Mouse (Mus musculus): ENCODE data around the gene Nckap5. TPM values are rescaled to one million over a fixed set of nuclear protein-coding genes. Genes with fewer than 3 reads are reported as not detected.

Gene Nckap5
- polyA plus RNA-seq, 2 experiments = 0.31 to 1.3 TPM

DNA sequence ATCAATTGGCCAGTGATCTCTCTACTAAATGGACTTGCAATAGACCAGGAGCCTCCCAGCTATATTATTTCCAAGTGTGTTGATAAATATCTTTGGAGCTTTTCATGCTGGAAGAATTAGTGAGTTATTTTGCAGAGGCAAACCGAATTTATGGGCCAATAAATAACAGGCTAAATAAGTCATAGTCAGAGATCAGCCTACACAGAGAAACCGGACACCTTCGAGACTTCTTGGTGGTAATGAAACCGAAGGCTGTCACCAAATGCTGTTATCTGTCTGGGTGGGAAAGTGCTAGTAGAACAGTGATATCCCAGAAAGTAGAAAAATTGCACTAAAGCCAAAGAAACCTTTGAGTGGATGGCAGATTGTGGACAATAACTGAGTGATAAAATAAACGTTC, 213.6 kb downstream of the Nckap5 start:
- TF ChIP-seq CTCF (IDR thresholded peaks at IDR 0.05; ENCODE audit: low read depth) = no peak
- TF ChIP-seq EP300 (IDR thresholded peaks at IDR 0.05; ENCODE audit: low read depth) = no peak
- Histone ChIP-seq H3K4me1 (replicated peaks; ENCODE audit: control insufficient read depth in 2 of 2, insufficient read depth in 2 of 2, low read length in 1 of 2) (peaks cover 0 to 21% of the 10 kb centered on the region in 2 experiments; a peak in 2 of 4 replicates), H3K27me3 (ENCODE audit: control insufficient read depth, insufficient read depth, low read length) (no peaks in the 10 kb centered on the region), H3K9me3 (ENCODE audit: control insufficient read depth, low read length) (no peaks in the 10 kb centered on the region), H3K9ac (replicated peaks) (no peak overlapping the region), H3K27ac (no peak overlapping the region), H3K4me2 (ENCODE audit: low read depth) (peak overlapping the region; percentile 36), H3K36me3 (replicated peaks; ENCODE audit: control insufficient read depth, insufficient read depth, low read depth) (no peaks in the 10 kb centered on the region), H3K4me3 (ENCODE audit: insufficient read depth in 1 of 2, low read depth in 2 of 2, low read length in 2 of 2) (no peak overlapping the region)
- ATAC-seq (ENCODE audit: insufficient read depth) (peak; percentile 28; the same call in 1 of the 2 replicates), DNase-seq (ENCODE audit: low read depth in 3 of 3, low spot score in 3 of 3) (no peak)
- WGBS (ENCODE audit: insufficient replicate concordance) = 29% methylated on average over 5 of the region's 5 CpGs

DNA sequence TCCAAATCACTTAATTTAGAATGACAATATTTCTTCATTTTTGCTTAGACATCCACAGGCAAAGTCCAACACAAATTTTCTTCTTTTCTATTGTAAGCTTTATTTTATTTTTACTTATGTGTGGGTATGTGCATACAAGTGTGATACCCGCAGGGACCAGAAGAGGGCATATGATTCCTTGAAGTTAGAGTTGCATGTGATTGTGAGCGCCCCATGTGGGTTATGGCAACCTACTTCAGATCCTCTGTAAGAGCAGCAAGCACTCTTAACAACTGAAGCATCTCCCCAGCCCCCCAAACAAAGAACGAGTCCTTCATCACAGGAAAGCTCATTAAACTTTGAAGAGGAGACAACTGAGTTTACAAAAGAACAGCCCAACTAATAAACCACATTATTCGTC, 217.7 kb downstream of the Nckap5 start:
- 59% methylated on average over 4 of the region's 4 CpGs for WGBS (ENCODE audit: insufficient replicate concordance)
- TF ChIP-seq CTCF (IDR thresholded peaks at IDR 0.05; ENCODE audit: low read depth) (peak; percentile 13; the same call in 1 of the 2 replicates), EP300 (IDR thresholded peaks at IDR 0.05; ENCODE audit: low read depth) (no peak)
- ATAC-seq (ENCODE audit: insufficient read depth) = no peak

DNA sequence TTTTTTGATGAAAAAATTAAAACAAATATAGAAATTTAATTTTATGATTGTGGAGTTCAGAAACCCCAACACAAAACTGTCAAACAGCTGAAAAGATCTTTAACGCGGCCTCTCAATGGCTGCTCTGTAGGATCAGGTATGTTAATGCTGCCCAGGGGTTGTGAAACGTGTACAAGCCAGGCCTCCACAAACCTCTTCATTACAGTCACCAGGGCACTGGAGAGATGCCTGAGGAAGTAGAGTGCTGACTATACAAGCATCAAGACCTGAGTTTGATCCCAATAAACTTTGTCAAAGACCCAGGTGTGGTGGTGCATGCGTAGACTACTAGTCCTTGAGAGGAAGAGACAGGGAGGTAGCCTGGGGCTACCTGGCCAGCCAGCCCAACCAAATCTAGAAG, 222.0 kb downstream of the Nckap5 start:
- no peaks in the 10 kb centered on the region for H3K36me3 ChIP-seq (replicated peaks; ENCODE audit: control insufficient read depth, insufficient read depth, low read depth)
- H3K27me3 ChIP-seq (ENCODE audit: control insufficient read depth, insufficient read depth, low read length) = no peaks in the 10 kb centered on the region
- ATAC-seq (ENCODE audit: insufficient read depth) (no peak), DNase-seq (ENCODE audit: low read depth in 3 of 3, low spot score in 3 of 3) (no peak)
- H3K9me3 ChIP-seq (ENCODE audit: control insufficient read depth, low read length) = no peaks in the 10 kb centered on the region
- TF ChIP-seq EP300 (IDR thresholded peaks at IDR 0.05; ENCODE audit: low read depth) = no peak
- no peak for TF ChIP-seq CTCF (IDR thresholded peaks at IDR 0.05; ENCODE audit: low read depth)
- no peaks in the 10 kb centered on the region; a peak in 1 of 4 replicates for H3K4me1 ChIP-seq (replicated peaks; ENCODE audit: control insufficient read depth in 2 of 2, insufficient read depth in 2 of 2, low read length in 1 of 2)
- no peak overlapping the region for H3K4me3 ChIP-seq (ENCODE audit: insufficient read depth in 1 of 2, low read depth in 2 of 2, low read length in 2 of 2)
- no peak overlapping the region for H3K4me2 ChIP-seq (ENCODE audit: low read depth)
- H3K27ac ChIP-seq = no peak overlapping the region
- 66% methylated on average over 4 of the region's 4 CpGs for WGBS (ENCODE audit: insufficient replicate concordance)
- H3K9ac ChIP-seq (replicated peaks) = no peak overlapping the region

More for the DNA sequence above, 217.7 kb downstream of the Nckap5 start:
- H3K4me1 ChIP-seq (replicated peaks; ENCODE audit: control insufficient read depth in 2 of 2, insufficient read depth in 2 of 2, low read length in 1 of 2) = peaks cover 0 to 12% of the 10 kb centered on the region in 2 experiments; a peak in 2 of 4 replicates
- no peaks in the 10 kb centered on the region for H3K9me3 ChIP-seq (ENCODE audit: control insufficient read depth, low read length)
- no peaks in the 10 kb centered on the region for H3K36me3 ChIP-seq (replicated peaks; ENCODE audit: control insufficient read depth, insufficient read depth, low read depth)
- no peaks in the 10 kb centered on the region for H3K27me3 ChIP-seq (ENCODE audit: control insufficient read depth, insufficient read depth, low read length)
- no peak overlapping the region for H3K4me3 ChIP-seq (ENCODE audit: insufficient read depth in 1 of 2, low read depth in 2 of 2, low read length in 2 of 2)
- DNase-seq (ENCODE audit: low read depth in 3 of 3, low spot score in 3 of 3) = no peak
- H3K27ac ChIP-seq = no peak overlapping the region
- H3K4me2 ChIP-seq (ENCODE audit: low read depth) = no peak overlapping the region
- H3K9ac ChIP-seq (replicated peaks) = no peak overlapping the region

DNA sequence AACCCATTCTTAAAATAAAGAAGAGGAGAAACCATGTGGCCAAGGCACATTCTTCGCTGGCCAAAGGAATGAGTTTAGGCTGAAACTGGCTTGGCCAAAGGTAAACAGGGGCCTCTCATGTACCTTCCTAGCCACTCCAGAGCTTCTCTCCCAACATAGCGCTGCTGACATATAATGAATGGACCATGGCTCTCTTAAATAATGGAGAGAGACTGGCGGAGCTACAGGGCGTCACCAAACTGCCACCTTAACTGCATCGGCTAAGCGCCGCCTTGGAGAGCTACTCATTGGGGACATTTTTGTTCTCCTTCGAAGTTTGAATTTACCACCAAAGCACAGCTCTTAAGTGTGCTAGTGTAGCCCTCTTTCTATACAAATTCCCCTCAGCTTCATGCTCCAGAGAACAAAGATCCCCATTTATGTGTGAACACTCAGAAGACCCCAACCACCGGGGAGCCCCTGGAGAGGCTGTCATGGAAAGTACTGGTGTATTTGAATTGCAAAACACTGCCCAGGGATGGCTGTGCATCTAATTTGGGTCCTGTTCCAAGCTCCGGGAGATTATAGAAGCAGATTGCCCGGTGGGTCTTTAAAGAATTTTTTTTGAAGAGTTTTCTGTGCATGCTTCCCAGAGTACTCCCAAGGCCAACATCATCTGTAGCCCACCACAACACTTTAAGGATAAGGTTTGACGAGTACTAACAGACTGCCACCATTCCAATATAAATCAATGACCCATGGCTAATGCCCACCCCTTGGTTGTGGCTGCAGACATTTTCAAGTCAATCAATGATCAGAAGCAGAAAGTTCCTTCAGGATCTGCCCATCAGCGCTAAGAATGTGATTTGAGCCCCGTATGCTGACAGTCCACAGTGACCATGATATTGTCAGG, 224.2 kb downstream of the Nckap5 start:
- WGBS (ENCODE audit: insufficient replicate concordance) = 73% methylated on average over 14 of the region's 14 CpGs
- H3K36me3 ChIP-seq (replicated peaks; ENCODE audit: control insufficient read depth, insufficient read depth, low read depth) = no peaks in the 10 kb centered on the region
- no peak overlapping the region for H3K4me2 ChIP-seq (ENCODE audit: low read depth)
- peaks cover 0 to 2% of the 10 kb centered on the region in 2 experiments; a peak in 1 of 4 replicates for H3K4me1 ChIP-seq (replicated peaks; ENCODE audit: control insufficient read depth in 2 of 2, insufficient read depth in 2 of 2, low read length in 1 of 2)
- no peak overlapping the region for H3K27ac ChIP-seq
- TF ChIP-seq EP300 (IDR thresholded peaks at IDR 0.05; ENCODE audit: low read depth) (no peak), CTCF (IDR thresholded peaks at IDR 0.05; ENCODE audit: low read depth) (no peak)
- no peak overlapping the region for H3K9ac ChIP-seq (replicated peaks)
- ATAC-seq (ENCODE audit: insufficient read depth) = no peak
- DNase-seq (ENCODE audit: low read depth in 3 of 3, low spot score in 3 of 3) = no peak
- H3K4me3 ChIP-seq (ENCODE audit: insufficient read depth in 1 of 2, low read depth in 2 of 2, low read length in 2 of 2) = no peak overlapping the region
- H3K9me3 ChIP-seq (ENCODE audit: control insufficient read depth, low read length) = no peaks in the 10 kb centered on the region
- no peaks in the 10 kb centered on the region for H3K27me3 ChIP-seq (ENCODE audit: control insufficient read depth, insufficient read depth, low read length)

DNA sequence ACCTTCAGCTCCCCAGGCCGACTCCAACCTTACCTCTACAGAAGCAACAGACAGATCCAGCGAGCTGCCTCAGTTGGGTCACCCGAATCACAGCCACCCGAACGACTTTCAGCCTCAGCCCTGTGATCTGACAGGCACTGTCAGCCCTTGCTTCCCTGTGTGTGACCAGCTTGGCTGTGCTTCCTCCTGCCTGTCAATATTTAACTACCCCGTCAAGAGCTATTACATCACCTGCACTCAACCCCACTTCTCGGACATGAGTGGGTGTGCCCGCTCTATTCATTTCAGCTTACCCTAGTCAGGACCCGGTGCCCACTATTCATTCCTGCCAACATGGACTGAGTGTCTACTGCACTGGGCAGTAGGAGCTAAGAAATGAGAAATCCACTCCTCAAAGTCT, 226.0 kb downstream of the Nckap5 start:
- no peak for DNase-seq (ENCODE audit: low read depth in 3 of 3, low spot score in 3 of 3)
- H3K9ac ChIP-seq (replicated peaks) = no peak overlapping the region
- H3K4me3 ChIP-seq (ENCODE audit: insufficient read depth in 1 of 2, low read depth in 2 of 2, low read length in 2 of 2) = no peak overlapping the region
- no peak overlapping the region for H3K27ac ChIP-seq
- H3K4me2 ChIP-seq (ENCODE audit: low read depth) = no peak overlapping the region
- no peaks in the 10 kb centered on the region for H3K36me3 ChIP-seq (replicated peaks; ENCODE audit: control insufficient read depth, insufficient read depth, low read depth)
- H3K4me1 ChIP-seq (replicated peaks; ENCODE audit: control insufficient read depth in 2 of 2, insufficient read depth in 2 of 2, low read length in 1 of 2) = peaks cover 0 to 2% of the 10 kb centered on the region in 2 experiments; a peak in 1 of 4 replicates
- peak; percentile 28; the same call in 1 of the 2 replicates for ATAC-seq (ENCODE audit: insufficient read depth)
- 55% methylated on average over 9 of the region's 9 CpGs for WGBS (ENCODE audit: insufficient replicate concordance)
- no peaks in the 10 kb centered on the region for H3K27me3 ChIP-seq (ENCODE audit: control insufficient read depth, insufficient read depth, low read length)
- TF ChIP-seq CTCF (IDR thresholded peaks at IDR 0.05; ENCODE audit: low read depth) (no peak), EP300 (IDR thresholded peaks at IDR 0.05; ENCODE audit: low read depth) (no peak)
- no peaks in the 10 kb centered on the region for H3K9me3 ChIP-seq (ENCODE audit: control insufficient read depth, low read length)

All from liver, embryonic 14.5 days (tissue).